Mouse (Mus musculus): ENCODE results near the gene Dqx1.

Gene Dqx1

DNA sequence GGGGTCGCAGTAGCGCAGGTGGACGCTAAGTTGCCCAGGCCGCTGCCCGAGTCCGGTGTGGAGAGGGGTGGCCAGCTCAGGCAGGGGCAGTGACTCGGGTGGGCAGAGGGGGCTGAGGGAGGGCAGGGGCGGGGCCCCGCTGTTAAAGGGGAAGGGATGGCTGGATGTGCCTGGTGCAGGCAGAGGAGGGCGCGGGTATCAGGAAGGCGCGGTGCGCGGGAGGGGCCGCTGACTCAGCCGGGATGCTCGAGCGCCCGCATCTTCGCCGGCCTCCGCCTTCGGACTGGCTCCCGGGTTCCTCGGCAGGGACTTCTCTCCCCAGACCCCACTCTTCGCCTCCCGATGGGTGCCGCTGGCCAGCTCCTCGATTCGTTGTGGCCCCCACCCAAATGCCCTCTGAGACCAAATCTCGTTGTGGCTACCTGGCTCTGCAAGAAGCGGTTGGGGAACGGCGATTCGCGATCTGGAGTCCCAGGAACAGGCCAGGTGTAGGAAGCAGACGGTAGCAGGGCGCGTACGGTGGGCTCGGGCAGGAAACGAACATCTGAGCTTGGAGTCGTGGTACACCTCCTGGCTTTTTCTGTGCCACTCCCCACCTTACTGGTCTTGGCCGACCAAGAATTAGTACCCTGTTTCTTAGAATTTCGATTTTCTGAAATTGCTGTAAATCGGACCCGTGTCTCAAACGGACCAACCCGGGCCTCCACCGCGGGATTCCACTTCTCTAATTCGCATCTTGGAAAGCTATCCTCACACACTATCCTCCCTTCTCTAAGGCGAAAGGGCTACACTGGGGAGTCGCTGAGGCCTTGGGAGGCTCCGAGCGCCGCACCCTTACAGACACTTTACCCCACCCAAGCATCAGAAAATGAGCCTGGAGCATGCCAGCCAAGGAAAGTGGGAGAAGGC, 12.9 kb downstream of the Dqx1 start:
- no peak for DNase-seq (ENCODE audit: low read depth, low spot score)

- no peak for DNase-seq (ENCODE audit: low read depth, low spot score)
These were observed 13.6 kb downstream of the Dqx1 start for GRCm38 (mm10) chr6:83071220-83071619.

DNA sequence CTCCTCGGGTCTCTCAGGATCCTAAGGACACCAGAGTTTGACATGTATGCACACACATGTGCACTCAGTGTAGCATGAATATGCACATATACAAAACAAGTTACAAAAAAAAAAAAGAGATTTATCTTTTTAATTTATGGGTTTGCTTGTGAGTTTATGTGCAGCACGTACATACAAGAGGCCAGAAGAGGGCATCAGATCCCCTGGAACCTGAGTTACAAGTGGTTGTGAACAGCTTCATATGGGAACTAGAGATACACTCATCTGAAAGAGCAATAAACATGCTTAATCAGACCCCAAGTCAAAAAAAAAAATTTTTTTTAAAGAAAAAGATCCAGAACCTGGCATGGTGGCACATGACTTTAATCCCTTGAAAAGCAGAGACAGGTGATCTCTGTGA, 17.3 kb downstream of the Dqx1 start:
- DNase-seq (ENCODE audit: low read depth, low spot score), result peak; percentile 58

GRCm38 (mm10) chr6:83077630-83078323, 20.1 kb downstream of the Dqx1 start, which contains the start of gene Pcgf1:
TSS of gene Pcgf1 (plus strand) at chr6:83077869.
- peak; percentile 69 for DNase-seq (ENCODE audit: low read depth, low spot score)

- DNase-seq (ENCODE audit: low read depth, low spot score), result peak; percentile 99
These were observed 20.7 kb downstream of the Dqx1 start for GRCm38 (mm10) chr6:83078324-83078858.

DNA sequence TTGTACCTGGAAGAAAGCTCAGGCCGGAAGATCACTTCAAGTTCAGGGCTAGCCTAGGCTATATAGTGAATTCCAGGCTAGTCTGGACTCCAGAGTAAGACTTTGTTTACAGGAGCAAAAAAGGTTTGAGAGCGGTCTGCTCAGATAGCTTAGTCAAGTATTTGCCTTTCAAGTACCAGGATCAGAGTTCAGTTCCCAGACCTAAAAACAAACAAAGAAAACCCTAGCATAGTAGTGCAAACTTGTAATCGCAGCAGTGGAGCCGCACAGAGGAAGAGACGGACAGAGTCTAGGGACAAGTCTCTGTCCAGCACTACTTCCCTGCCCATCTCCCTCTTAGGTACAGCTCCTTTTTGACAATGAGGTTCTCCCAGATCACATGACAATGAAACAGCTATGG, 22.6 kb downstream of the Dqx1 start:
- DNase-seq (ENCODE audit: low read depth, low spot score), result no peak

GRCm38 (mm10) chr6:83083497-83083896, 25.9 kb downstream of the Dqx1 start:
- DNase-seq (ENCODE audit: low read depth, low spot score), result no peak

- no peak for DNase-seq (ENCODE audit: low read depth, low spot score)
These were observed 26.8 kb downstream of the Dqx1 start for GRCm38 (mm10) chr6:83084477-83084876.

- DNase-seq (ENCODE audit: low read depth, low spot score), result no peak
These were observed 28.7 kb downstream of the Dqx1 start, which contains the start of gene Lbx2 for GRCm38 (mm10) chr6:83086121-83087035. TSS of gene Lbx2 (plus strand) at chr6:83086367.

- DNase-seq (ENCODE audit: low read depth, low spot score), result no peak
These were observed 29.7 kb downstream of the Dqx1 start for GRCm38 (mm10) chr6:83087205-83087925.

- DNase-seq (ENCODE audit: low read depth, low spot score), result no peak
These were observed 30.2 kb downstream of the Dqx1 start for GRCm38 (mm10) chr6:83087926-83088260.

DNA sequence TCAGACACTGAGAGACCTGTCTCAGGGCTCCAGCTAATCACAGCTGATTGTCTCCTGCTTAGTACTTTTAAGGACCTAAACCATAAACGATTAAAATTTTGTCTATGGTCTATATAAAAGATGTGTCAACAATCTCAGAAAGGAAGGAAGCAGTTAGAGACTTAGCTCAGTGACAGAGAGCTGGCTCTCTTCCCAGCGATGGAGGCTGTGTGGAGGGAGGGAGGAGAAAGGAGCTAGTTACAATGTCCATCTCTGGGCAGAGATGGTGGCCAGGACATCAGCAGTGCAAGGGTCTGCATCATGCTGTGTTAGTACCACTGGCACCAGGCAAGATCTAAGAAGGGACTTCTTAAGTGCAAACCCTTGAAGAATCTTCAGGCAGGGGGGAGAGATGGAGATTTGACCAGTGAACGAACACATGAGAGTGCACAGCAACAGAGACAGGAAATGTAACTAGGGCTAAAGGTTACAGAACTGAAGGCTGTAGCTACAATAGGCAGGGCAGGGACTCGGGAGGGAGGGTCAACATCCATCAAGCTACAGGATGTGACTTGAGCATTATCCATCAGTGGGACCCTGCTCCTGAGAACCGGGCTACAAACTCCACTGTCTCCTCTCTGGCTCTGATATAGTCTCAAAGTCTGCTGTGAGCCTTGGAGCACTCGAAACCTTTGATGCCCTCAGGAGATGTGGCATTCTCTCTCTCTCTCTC, 34.9 kb downstream of the Dqx1 start:
- peak; percentile 56 for DNase-seq (ENCODE audit: low read depth, low spot score)

- no peak for DNase-seq (ENCODE audit: low read depth, low spot score)
These were observed 38.3 kb downstream of the Dqx1 start for GRCm38 (mm10) chr6:83095968-83096367.

DNA sequence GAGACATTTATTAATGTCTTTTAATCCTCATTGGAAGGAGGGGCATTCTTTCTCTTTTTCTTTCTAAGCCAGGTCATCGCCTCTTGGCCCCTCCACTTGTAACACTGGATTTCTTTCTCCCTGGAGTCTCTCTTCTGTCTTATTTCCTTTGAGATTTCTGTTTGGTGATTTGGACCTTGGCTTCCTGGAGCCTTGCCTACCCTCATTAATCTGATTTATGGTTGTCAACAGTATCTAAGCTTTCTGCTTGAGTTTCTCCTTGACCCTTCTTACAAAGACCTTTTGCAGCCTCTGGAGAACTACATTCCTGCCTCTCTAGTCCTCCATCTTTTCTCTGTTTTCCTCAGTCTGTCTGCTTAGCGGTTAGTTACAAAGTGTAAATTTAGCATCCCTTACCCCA, 40.8 kb downstream of the Dqx1 start:
- DNase-seq (ENCODE audit: low read depth, low spot score), result peak; percentile 62

DNA sequence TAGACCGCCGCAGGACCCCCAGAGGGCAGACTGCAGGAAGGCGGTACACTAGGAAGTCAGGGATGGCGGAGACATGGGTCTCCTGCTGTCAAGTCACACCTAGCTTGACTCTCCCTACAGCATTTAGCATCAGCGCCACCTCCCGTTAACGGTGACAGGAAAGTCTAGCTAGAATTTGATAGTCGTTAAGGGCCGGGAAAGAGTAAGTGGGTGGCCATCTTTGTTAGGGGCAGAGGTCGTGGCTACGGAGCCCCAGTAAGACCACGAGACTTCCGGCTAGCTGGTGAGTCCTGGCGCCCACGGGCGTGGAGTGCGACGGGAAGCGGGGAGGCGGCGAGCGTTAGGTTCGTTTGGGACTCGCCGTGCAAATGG, 43.7 kb downstream of the Dqx1 start, which contains the start of the genes Ccdc142 and Gm42688:
TSS of gene Ccdc142 (plus strand) at position 286 of the 372 bp plus-strand sequence.
TSS of gene Gm42688 (plus strand) at position 302 of the 372 bp plus-strand sequence.
- peak; percentile 92 for DNase-seq (ENCODE audit: low read depth, low spot score)

- peak; percentile 78 for DNase-seq (ENCODE audit: low read depth, low spot score)
These were observed 44.3 kb downstream of the Dqx1 start for GRCm38 (mm10) chr6:83101688-83102556.

DNA sequence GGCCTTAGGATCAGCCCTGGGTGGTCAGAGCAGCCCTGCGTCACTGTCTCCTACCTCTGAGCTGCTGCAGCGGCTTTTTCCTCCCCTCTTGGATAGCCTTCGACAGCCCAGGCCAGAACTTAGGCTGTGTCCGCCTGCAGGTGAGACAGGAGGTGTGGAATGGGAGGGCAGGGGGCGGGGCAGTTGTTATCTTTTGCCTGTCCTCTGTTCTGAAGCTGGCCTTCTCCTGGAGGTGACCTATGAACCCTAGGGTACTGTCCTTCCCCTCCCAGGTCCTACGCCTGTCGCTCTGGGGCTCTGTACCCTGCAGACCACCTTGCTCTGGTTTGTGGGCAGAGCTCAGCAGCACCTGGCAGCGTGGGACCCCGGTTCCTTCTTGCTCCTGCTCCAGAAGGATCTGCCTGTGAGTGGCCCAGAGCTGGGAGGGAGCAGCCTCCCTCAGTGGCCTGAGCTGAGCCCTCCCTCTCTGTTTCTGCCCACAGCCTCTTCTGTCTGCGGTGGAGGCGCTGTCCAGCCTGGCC, 45.5 kb downstream of the Dqx1 start:
- DNase-seq (ENCODE audit: low read depth, low spot score), result no peak

- DNase-seq (ENCODE audit: low read depth, low spot score), result no peak
These were observed 46.5 kb downstream of the Dqx1 start for GRCm38 (mm10) chr6:83104158-83104557.

Measured in 3T3-L1 (cell line).